Mouse (Mus musculus) forebrain, embryonic 10.5 days (tissue): Measurements from ENCODE around the gene Mcm7. TPM values are rescaled to one million over a fixed set of nuclear protein-coding genes. Genes with fewer than 3 reads are reported as not detected.

Source experiments
- DNase-seq: peaks from one replicate; pipeline ENCODE4 v3.0.0-alpha.2; 2017; ENCODE audit warnings: low spot score; ENCODE audit errors: extremely low spot score
- H3K27ac ChIP-seq: fragments of 300-500 bp; sonication (generic); 2 replicates; pipeline ENCODE4 v1.5.1; 2016; ENCODE audit warnings: mild to moderate bottlenecking
- H3K27me3 ChIP-seq: fragments of 300-500 bp; sonication (generic); 2 replicates; pipeline ENCODE4 v1.6.1; 2016; ENCODE audit warnings: mild to moderate bottlenecking; ENCODE audit not compliant: poor library complexity, severe bottlenecking
- H3K36me3 ChIP-seq: fragments of 300-500 bp; sonication (generic); replicated peaks from 2 replicates; pipeline ENCODE4 v1.6.1; 2016; ENCODE audit warnings: mild to moderate bottlenecking, moderate library complexity
- H3K4me1 ChIP-seq: fragments of 300-500 bp; sonication (generic); 2 replicates; pipeline ENCODE4 v1.6.1; 2016
- H3K4me3 ChIP-seq: fragments of 300-500 bp; sonication (generic); 2 replicates; pipeline ENCODE4 v1.5.1; 2016; ENCODE audit warnings: mild to moderate bottlenecking, moderate library complexity
- H3K9me3 ChIP-seq: fragments of 300-500 bp; sonication (generic); 2 replicates; pipeline ENCODE4 v1.6.1; 2016; ENCODE audit warnings: mild to moderate bottlenecking, moderate library complexity
- WGBS: fragments of 180-500 bp; shearing (Covaris S2); methylation state at CpG from one replicate; pipeline ENCODE4 v1.1.7; 2016; 5-methylcytosine and 5-hydroxymethylcytosine counted together
- microRNA counts: library from miRNA; unstranded; fragments of <30 nt; microRNA quantifications from one replicate; lab custom pipeline; 2017
- microRNA-seq: library from miRNA; unstranded; fragments of <30 nt; microRNA quantifications from one replicate; pipeline ENCODE4, GENCODE M21; 2017
- polyA plus RNA-seq: library from polyadenylated mRNA; unstranded; fragments of >200 nt; fragmentation: Nextera tagmentation; extraction: Ambion mirVana; gene quantifications from 2 replicates; pipeline ENCODE4 v1.2.1, GENCODE M21; 2016

Mcm7 gene
- polyA plus RNA-seq, 1 experiment from 2014 or later = 449 TPM

GRCm38 (mm10) chr5:138137935-138138549, 34.2 kb downstream of the Mcm7 start:
- H3K36me3 ChIP-seq = peaks cover 57% of the 10 kb centered on the region
- no peak for DNase-seq

DNA sequence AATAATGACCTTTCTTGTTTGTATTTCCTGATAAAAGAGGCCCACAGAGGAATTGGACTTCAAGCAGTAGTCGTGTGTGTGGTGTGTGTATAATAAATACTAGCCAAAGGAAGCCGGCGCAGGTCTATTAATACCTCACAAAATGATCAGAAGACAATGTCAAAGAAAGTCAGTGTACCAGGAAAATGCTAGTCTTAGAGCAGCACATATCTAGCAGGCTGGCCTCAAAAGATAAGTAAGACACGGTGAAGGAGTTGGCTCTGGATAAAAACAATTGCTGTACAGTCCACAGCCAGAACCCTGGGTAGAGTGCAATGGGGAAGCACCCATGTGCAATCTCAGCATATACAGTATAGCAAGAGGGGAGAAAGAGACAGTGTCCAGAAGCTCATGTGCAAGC, 35.0 kb downstream of the Mcm7 start:
- Histone ChIP-seq H3K4me1 (no peaks in the 10 kb centered on the region), H3K4me3 (no peak overlapping the region), H3K27ac (no peak overlapping the region), H3K36me3 (peaks cover 59% of the 10 kb centered on the region), H3K27me3 (no peaks in the 10 kb centered on the region), H3K9me3 (no peaks in the 10 kb centered on the region)
- 95% methylated on average over 4 of the region's 4 CpGs for WGBS
- DNase-seq = no peak

More at GRCm38 (mm10) chr5:138137935-138138549, 34.2 kb downstream of the Mcm7 start:
- 67% methylated on average over 8 of the region's 8 CpGs for WGBS
- Histone ChIP-seq H3K9me3 (no peaks in the 10 kb centered on the region), H3K4me3 (no peak overlapping the region), H3K27me3 (no peaks in the 10 kb centered on the region), H3K27ac (no peak overlapping the region), H3K4me1 (no peaks in the 10 kb centered on the region)

DNA sequence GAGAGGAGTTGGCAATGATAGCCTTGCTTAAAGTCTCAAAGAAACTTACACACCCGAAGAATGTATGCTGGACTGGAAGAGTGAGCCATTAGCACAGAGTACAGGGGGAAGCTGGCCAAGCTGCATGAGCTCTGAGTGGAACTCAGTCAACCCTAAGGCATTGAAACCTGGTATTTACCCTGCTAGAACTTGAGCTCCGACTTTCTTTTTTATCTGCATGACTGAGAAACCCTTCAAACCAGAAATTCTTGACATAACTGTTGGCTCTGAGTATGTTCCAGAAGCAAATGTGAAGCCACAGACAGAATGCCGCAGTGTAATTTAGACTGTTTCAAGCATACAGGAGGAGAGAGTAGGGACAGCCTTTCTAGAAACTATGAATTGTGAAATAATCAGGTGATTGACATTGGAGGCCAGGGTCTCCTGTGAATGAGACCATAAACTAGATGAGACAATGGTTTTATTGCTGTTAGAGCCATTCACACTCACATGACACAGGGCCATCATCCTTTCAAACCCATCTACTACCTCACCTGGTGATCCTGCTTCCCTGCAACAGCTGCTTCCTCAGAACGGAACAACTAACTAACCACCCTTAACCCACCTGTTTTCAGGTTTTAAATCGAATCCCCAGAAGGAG, 39.7 kb downstream of the Mcm7 start:
- 92% methylated on average over 5 of the region's 5 CpGs for WGBS
- H3K4me1 ChIP-seq = no peaks in the 10 kb centered on the region
- H3K27ac ChIP-seq = no peak overlapping the region
- H3K4me3 ChIP-seq = no peak overlapping the region
- peaks cover 87% of the 10 kb centered on the region for H3K36me3 ChIP-seq
- H3K27me3 ChIP-seq = no peaks in the 10 kb centered on the region
- H3K9me3 ChIP-seq = no peaks in the 10 kb centered on the region
- DNase-seq = no peak

DNA sequence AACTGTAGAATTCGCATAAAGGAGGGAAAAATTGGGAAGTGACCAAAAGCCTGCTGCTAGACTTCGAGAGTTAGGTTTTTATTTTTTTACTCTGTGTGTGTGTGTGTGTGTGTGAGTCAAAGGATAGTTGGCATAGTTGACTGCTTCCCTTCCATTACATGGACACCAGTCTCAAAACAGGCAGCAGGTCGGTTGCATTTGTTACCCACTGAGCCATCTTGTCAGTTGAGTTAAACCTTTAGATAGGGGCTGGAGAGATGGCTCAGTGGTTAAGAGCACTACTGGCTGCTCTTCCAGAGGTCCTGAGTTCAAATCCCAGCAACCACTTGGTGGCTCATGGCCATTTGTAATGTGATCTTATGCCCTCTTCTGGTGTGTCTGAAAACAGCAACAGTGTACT, 54.2 kb downstream of the Mcm7 start:
- H3K36me3 ChIP-seq = peaks cover 38% of the 10 kb centered on the region
- H3K27ac ChIP-seq = 0 out of 2 replicates have a peak overlapping the region, but pooled peaks have one; percentile 95
- no peaks in the 10 kb centered on the region for H3K9me3 ChIP-seq
- no peak for DNase-seq
- H3K4me3 ChIP-seq = peak overlapping the region; percentile 73
- WGBS = 88% methylated on average over 3 of the region's 3 CpGs
- H3K27me3 ChIP-seq = no peaks in the 10 kb centered on the region
- peaks cover 15% of the 10 kb centered on the region for H3K4me1 ChIP-seq

GRCm38 (mm10) chr5:138117199-138118015, 54.8 kb downstream of the Mcm7 start:
- no peak for DNase-seq
- Histone ChIP-seq H3K27me3 (no peaks in the 10 kb centered on the region), H3K27ac (peak overlapping the region; percentile 95), H3K4me3 (peak overlapping the region; percentile 73), H3K4me1 (peaks cover 15% of the 10 kb centered on the region), H3K9me3 (no peaks in the 10 kb centered on the region), H3K36me3 (peaks cover 32% of the 10 kb centered on the region)
- 13% methylated on average over 16 of the region's 16 CpGs for WGBS

GRCm38 (mm10) chr5:138116255-138117198, 55.7 kb downstream of the Mcm7 start, which contains the start of gene Zscan21:
TSS of gene Zscan21 (plus strand) at chr5:138116903.
- peak within 1 kb of the TSS; percentile 95 for H3K27ac ChIP-seq
- peak within 1 kb of the TSS; percentile 73 for H3K4me3 ChIP-seq
- H3K4me1 ChIP-seq = peaks cover 15% of the 10 kb centered on the region
- H3K9me3 ChIP-seq = no peaks in the 10 kb centered on the region
- H3K27me3 ChIP-seq = no peaks in the 10 kb centered on the region
- peak; percentile 90 for DNase-seq
- peaks cover 25% of the 10 kb centered on the region for H3K36me3 ChIP-seq
- WGBS = 7% methylated on average over 38 of the region's 38 CpGs

MicroRNAs within 50 kb of the gene (microRNA counts, 519-probe panel; counts per million panel counts)
- microRNA mmu-miR-106b (lab: Ali Mortazavi, UCI) (6,015 counts per million, percentile 91 among the panel's probes with 10 or more counts), microRNA mmu-miR-25 (lab: Ali Mortazavi, UCI) (8,688 counts per million, percentile 99 among the panel's probes with 10 or more counts), microRNA mmu-miR-93 (lab: Ali Mortazavi, UCI) (6,775 counts per million, percentile 96 among the panel's probes with 10 or more counts)

Small RNAs within 50 kb of the gene (microRNA-seq; reads per million reads assigned to microRNA genes)
- gene Mir106b (15,674 reads per million, percentile 97 among the genes with 10 or more reads in this experiment), gene Mir25 (1,446 reads per million, percentile 77 among the genes with 10 or more reads in this experiment), gene Mir93 (23,736 reads per million, percentile 99 among the genes with 10 or more reads in this experiment)

Other genes with a start within 250 kb of the Mcm7 start
- gene Gjc3, start 209.3 kb downstream of the Mcm7 start, polyA plus RNA-seq = not detected in 2 replicates
- not detected in 2 replicates for gene Azgp1, start 190.9 kb downstream of the Mcm7 start, polyA plus RNA-seq
- not detected in 2 replicates for gene Smok3a, start 151.2 kb downstream of the Mcm7 start, polyA plus RNA-seq
- gene Smok3b, start 151.0 kb downstream of the Mcm7 start, polyA plus RNA-seq = not detected in 2 replicates
- gene Smok3c, start 119.2 kb downstream of the Mcm7 start, polyA plus RNA-seq = not detected in 2 replicates
- 25.2 and 25.3 TPM in 2 replicates for gene Zkscan1, start 87.3 kb downstream of the Mcm7 start, polyA plus RNA-seq
- gene Zscan21, start 55.5 kb downstream of the Mcm7 start, polyA plus RNA-seq = 98.4 and 105 TPM in 2 replicates
- 37.0 and 38.7 TPM in 2 replicates for gene Zfp113, start 16.7 kb downstream of the Mcm7 start, polyA plus RNA-seq
- 348 and 351 TPM in 2 replicates for gene Cops6, start 11.4 kb downstream of the Mcm7 start, polyA plus RNA-seq
- gene Ap4m1, start 420 bp downstream of the Mcm7 start, polyA plus RNA-seq = 32.7 TPM in 2 replicates
- gene Taf6, start 15.0 kb upstream of the Mcm7 start, polyA plus RNA-seq = 151 and 155 TPM in 2 replicates
- 51.4 and 56.7 TPM in 2 replicates for gene Cnpy4, start 15.1 kb upstream of the Mcm7 start, polyA plus RNA-seq
- 8.9 and 10.4 TPM in 2 replicates for gene Mblac1, start 21.9 kb upstream of the Mcm7 start, polyA plus RNA-seq
- gene Nxpe5, start 53.5 kb upstream of the Mcm7 start, polyA plus RNA-seq = not detected in 2 replicates
- gene Lamtor4, start 83.1 kb upstream of the Mcm7 start, polyA plus RNA-seq = 38.9 and 41.5 TPM in 2 replicates
- gene BC037034, start 91.6 kb upstream of the Mcm7 start, polyA plus RNA-seq = 5.3 and 5.5 TPM in 2 replicates
- 3.1 and 3.9 TPM in 2 replicates for gene Gal3st4, start 100.4 kb upstream of the Mcm7 start, polyA plus RNA-seq
- 0.09 TPM in 2 replicates for gene Gm43720, start 107.5 kb upstream of the Mcm7 start, polyA plus RNA-seq
- gene Gpc2, start 107.6 kb upstream of the Mcm7 start, polyA plus RNA-seq = 34.8 and 36.7 TPM in 2 replicates
- gene Stag3, start 107.8 kb upstream of the Mcm7 start, polyA plus RNA-seq = 3.8 and 4.1 TPM in 2 replicates
- not detected in 2 replicates for gene Pvrig, start 169.5 kb upstream of the Mcm7 start, polyA plus RNA-seq